Mouse (Mus musculus) kidney, postnatal 0 days (tissue): Measurements from ENCODE around the gene Zscan22. TPM values are rescaled to one million over a fixed set of nuclear protein-coding genes. Genes with fewer than 3 reads are reported as not detected.
"Not testable (repeated sequence)": the region's sequence is repeated elsewhere in the genome, so short reads cannot be mapped to it uniquely, and the experiment has no call there.

ENCODE experiments used
- ATAC-seq: fragments of 200-750 bp; cut with Nextera tagmentation; replicated peaks from 2 replicates; pipeline ENCODE4 v1.8.0; 2017; ENCODE audit warnings: low read depth, moderate number of reproducible peaks, moderate TSS enrichment, moderate library complexity; ENCODE audit not compliant: low FRiP score
- DNase-seq: peaks from one replicate; pipeline ENCODE4 v3.0.0-alpha.2; 2016; ENCODE audit warnings: low spot score
- H3K27ac ChIP-seq: fragments of 300-500 bp; sonication (generic); 2 replicates; pipeline ENCODE4 v1.5.1; 2014; ENCODE audit warnings: mild to moderate bottlenecking
- H3K27me3 ChIP-seq: fragments of 300-500 bp; sonication (generic); 2 replicates; pipeline ENCODE4 v1.6.1; 2014; ENCODE audit warnings: low read length, mixed read lengths; ENCODE audit not compliant: insufficient read depth
- H3K36me3 ChIP-seq: fragments of 300-500 bp; sonication (generic); 2 replicates; pipeline ENCODE4 v1.6.1; 2014; ENCODE audit warnings: low read length, mixed read lengths; ENCODE audit not compliant: insufficient read depth
- H3K4me1 ChIP-seq: fragments of 300-500 bp; sonication (generic); replicated peaks from 2 replicates; pipeline ENCODE4 v1.6.1; 2014; ENCODE audit warnings: antibody characterized with exemption, low read length, mixed read lengths; ENCODE audit not compliant: insufficient read depth
- H3K4me2 ChIP-seq: fragments of 300-500 bp; sonication (generic); 2 replicates; pipeline ENCODE4 v1.6.1; 2014; ENCODE audit warnings: mild to moderate bottlenecking, low read length, moderate library complexity, mixed read lengths
- H3K4me3 ChIP-seq: fragments of 300-500 bp; sonication (generic); replicated peaks from 2 replicates; pipeline ENCODE4 v1.5.1; 2014; ENCODE audit warnings: low read depth, low read length
- H3K9ac ChIP-seq: fragments of 300-500 bp; sonication (generic); 2 replicates; pipeline ENCODE4 v1.6.1; 2014; ENCODE audit warnings: low read depth, low read length
- H3K9me3 ChIP-seq: fragments of 300-500 bp; sonication (generic); replicated peaks from 2 replicates; pipeline ENCODE4 v1.6.1; 2016; ENCODE audit warnings: low read length, inconsistent platforms, mixed read lengths
- CTCF ChIP-seq: IDR thresholded peaks from 2 replicates; pipeline ENCODE4 v1.5.1; 2016; ENCODE audit warnings: antibody characterized with exemption, low read depth, mild to moderate bottlenecking, moderate library complexity
- WGBS: fragments of 180-500 bp; shearing (Covaris S2); extraction: QIAGEN DNeasy Blood & Tissue Kit; methylation state at CpG from one replicate; pipeline ENCODE4 v1.1.7; 2014; 5-methylcytosine and 5-hydroxymethylcytosine counted together
- polyA plus RNA-seq: library from polyadenylated mRNA; unstranded; fragments of >200 nt; fragmentation: Nextera tagmentation; extraction: Ambion mirVana; gene quantifications from 2 replicates; pipeline ENCODE4 v1.2.1, GENCODE M21; 2015

The Zscan22 gene
- 11.8 and 12.9 TPM in 2 replicates for polyA plus RNA-seq

DNA sequence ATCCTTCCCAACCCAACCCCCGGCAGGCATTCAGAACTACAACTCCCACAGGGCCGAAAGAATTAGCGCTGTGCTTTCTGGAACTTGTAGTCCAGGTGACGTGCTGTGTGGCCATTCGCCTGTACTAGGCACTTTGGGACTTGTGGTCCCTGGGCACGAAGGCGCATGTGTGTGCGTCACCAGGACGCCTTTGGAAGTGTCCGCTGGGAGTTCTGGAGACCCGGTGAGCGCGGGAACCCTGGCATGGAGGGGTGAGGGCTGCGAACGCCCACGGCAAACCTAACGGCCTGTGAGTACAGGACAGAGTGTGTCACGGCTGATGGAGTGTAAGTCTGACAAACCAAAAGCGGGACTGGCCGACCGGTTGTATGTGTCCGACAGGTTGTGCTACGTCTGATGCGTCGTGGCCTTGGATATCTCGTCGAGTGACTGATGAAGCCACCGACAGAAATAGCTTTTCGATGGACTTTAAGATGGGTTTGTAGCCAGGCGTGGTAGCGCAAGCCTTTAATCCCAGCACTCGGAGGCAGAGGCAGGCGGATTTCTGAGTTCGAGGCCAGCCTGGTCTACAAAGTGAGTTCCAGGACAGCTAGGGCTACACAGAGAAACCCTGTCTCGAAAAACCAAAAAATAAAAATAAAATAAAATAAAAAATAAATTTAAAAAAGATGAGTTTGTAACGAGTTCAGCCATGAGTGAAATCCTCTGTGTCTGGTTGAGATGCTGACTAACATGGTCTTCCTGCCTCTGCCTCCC lies at the start of gene Zscan22:
Gene Zscan22, plus strand, starts transcription at position 161 of the 756 bp plus-strand sequence.
- H3K4me1 ChIP-seq = no peaks in the 10 kb centered on the region
- H3K9me3 ChIP-seq = no peaks in the 10 kb centered on the region
- peak; percentile 99 for ATAC-seq
- no peak within 1 kb of the TSS for H3K27ac ChIP-seq
- peak within 1 kb of the TSS; percentile 54 for H3K4me2 ChIP-seq
- peak; percentile 96 for DNase-seq
- 6% methylated on average over 36 of the region's 36 CpGs for WGBS
- H3K36me3 ChIP-seq = no peaks in the 10 kb centered on the region
- H3K27me3 ChIP-seq = no peaks in the 10 kb centered on the region
- H3K4me3 ChIP-seq = peak within 1 kb of the TSS; percentile 52
- no peak for TF ChIP-seq CTCF
- peak within 1 kb of the TSS; percentile 63 for H3K9ac ChIP-seq

DNA sequence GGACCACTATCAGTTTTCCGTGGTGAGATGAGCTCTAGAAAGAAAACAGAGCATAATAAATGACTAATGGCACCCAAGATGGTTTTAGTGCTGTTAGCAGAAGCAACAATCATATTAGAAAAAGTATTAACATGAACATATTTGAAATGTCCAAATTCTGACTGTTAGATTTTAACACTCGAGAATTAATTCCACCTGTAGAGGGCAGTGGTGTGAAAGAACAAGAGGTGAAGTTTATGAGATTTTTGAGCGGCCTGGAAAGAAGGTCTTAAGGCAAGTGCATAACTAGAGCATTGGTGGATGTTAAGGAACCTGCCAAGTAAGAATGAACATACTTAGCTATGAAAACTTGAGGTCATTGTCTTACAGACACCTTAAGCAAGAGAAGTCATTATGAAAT lies 23.3 kb upstream of the Zscan22 start:
- WGBS = 15% methylated on average over 3 of the region's 3 CpGs
- peak; percentile 64 for DNase-seq
- peak; percentile 65 for TF ChIP-seq CTCF

GRCm38 (mm10) chr7:12880036-12880435 lies 17.6 kb upstream of the Zscan22 start:
- no peak for DNase-seq
- H3K36me3 ChIP-seq = 0 out of 2 replicates have a peak, but pooled peaks cover 4% of the 10 kb centered on the region
- H3K9ac ChIP-seq = no peak overlapping the region
- no peak overlapping the region for H3K4me3 ChIP-seq
- TF ChIP-seq CTCF = no peak
- H3K4me1 ChIP-seq = peaks cover 6% of the 10 kb centered on the region
- H3K4me2 ChIP-seq = no peak overlapping the region
- H3K27ac ChIP-seq = no peak overlapping the region
- ATAC-seq = no peak
- no peaks in the 10 kb centered on the region for H3K9me3 ChIP-seq
- H3K27me3 ChIP-seq = no peaks in the 10 kb centered on the region

More for the DNA sequence above, 23.3 kb upstream of the Zscan22 start:
- Histone ChIP-seq H3K4me1 (no peaks in the 10 kb centered on the region), H3K4me3 (no peak overlapping the region), H3K9ac (no peak overlapping the region), H3K9me3 (no peaks in the 10 kb centered on the region), H3K27ac (no peak overlapping the region), H3K27me3 (no peaks in the 10 kb centered on the region), H3K36me3 (no peaks in the 10 kb centered on the region), H3K4me2 (no peak overlapping the region)
- no peak for ATAC-seq

DNA sequence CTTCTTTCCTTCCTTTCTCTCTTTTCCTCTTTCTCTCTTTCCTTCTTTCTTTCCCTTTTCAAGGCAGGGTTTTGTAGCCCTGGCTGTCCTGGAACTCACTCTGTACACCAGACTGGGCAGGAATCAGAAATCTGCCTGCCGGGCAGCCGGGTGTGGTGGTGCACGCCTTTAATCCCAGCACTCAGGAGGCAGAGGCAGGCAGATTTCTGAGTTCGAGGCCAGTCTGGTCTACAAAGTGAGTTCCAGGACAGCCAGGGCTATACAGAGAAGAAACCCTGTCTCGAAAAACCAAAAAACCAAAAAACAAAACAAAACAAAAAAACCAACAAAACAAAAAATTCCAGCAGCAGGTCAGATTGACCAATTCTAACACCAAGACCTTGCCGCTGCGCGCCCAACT lies 17.1 kb upstream of the Zscan22 start:
- H3K9me3 ChIP-seq, H3K36me3 ChIP-seq, H3K4me1 ChIP-seq, DNase-seq, ATAC-seq, H3K27ac ChIP-seq, H3K27me3 ChIP-seq: not testable (repeated sequence)
- Histone ChIP-seq H3K4me3 (peak overlapping the region; percentile 80), H3K4me2 (peak overlapping the region; percentile 73), H3K9ac (0 out of 2 replicates have a peak overlapping the region, but pooled peaks have one; percentile 58)
- WGBS = 42% methylated on average over 8 of the region's 8 CpGs

DNA sequence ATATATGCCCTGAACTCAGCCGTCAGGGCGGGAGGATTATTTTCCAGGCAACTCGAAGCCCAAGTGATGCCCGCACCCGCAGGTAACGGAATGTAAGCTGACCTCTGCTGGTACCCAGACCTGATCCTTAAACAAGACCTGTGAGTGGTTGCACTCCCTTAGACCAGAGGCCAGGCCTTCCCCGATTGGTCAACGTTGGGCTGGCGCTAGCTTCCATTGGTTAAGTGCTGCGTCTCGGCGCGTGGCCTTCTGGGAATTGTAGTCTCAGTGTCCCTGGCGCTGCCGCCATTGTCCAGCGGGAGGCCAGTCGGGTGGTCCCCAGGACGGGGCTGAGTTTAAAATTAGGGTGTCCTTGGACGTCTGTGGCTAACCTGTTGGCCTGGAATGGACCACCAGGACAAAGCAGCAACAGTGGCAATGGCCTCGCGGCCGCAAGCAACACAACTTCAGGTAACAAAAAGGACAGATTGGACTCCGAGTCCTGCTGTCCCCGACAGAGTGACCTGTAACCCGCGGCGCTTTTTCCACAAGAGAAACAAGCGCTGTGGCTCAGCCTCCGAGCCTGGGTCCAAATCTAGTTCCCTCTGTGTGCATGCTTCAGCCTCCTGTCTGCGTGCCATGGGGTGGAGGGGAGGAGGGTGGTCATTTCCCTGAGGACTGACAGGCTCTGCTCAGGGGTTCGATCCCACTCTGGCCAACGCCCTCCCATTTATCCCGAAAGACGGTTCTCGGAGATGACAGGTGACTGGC lies 16.5 kb upstream of the Zscan22 start, which contains the start of gene Zfp128:
Gene Zfp128, plus strand, starts transcription at position 267 of the 750 bp plus-strand sequence.
- ATAC-seq (peak; percentile 100), DNase-seq (peak; percentile 98)
- Histone ChIP-seq H3K27ac (no peak within 1 kb of the TSS), H3K4me1 (peaks cover 6% of the 10 kb centered on the region), H3K4me3 (peak within 1 kb of the TSS; percentile 80), H3K27me3 (no peaks in the 10 kb centered on the region), H3K9ac (peak within 1 kb of the TSS; percentile 58), H3K36me3 (peaks cover 14% of the 10 kb centered on the region), H3K4me2 (peak within 1 kb of the TSS; percentile 73), H3K9me3 (no peaks in the 10 kb centered on the region)
- 1% methylated on average over 35 of the region's 35 CpGs for WGBS
- 0 out of 2 replicates have a peak, but pooled peaks have one; percentile 20 for TF ChIP-seq CTCF

DNA sequence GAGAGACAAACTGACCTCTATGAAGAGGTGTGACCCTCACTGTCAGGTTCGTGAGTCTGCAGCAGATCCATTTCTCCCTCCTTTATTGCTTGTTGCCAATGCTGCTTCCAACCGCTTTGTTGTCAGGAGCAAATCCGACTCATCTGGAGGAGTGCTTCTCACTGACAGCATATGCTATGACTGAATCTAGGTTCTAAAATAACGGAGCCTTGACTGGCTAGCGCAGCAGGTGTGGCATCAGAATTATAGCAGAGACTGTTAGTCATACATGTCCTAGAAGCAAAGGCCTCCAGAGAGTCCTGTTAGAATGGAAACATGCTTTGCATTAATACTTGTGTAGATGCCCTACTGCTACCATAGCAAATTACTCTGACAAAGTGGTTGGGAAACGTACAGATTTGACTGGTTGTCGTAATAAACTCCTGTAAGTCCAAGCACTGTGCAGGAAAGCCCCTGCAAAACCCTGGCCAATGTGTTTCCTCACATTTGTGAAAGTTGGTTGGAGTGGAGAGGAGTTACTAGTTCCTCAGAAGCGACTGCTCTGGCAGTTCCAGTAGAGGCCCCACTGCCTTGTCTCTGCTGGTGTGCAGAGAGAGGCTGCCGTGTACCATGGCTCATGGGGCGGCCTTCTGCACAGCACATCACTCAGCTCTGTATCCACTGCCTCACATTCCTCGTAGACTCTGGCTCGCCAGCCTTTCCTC lies 10.9 kb upstream of the Zscan22 start:
- ATAC-seq (no peak), DNase-seq (no peak)
- peaks cover 2% of the 10 kb centered on the region for H3K4me1 ChIP-seq
- WGBS = 91% methylated on average over 12 of the region's 12 CpGs
- no peak overlapping the region for H3K4me2 ChIP-seq
- no peaks in the 10 kb centered on the region for H3K27me3 ChIP-seq
- no peak overlapping the region for H3K27ac ChIP-seq
- H3K9me3 ChIP-seq = no peaks in the 10 kb centered on the region
- peaks cover 51% of the 10 kb centered on the region for H3K36me3 ChIP-seq
- H3K4me3 ChIP-seq = no peak overlapping the region
- no peak for TF ChIP-seq CTCF
- no peak overlapping the region for H3K9ac ChIP-seq
